Mouse (Mus musculus): ENCODE data around the gene Ttll5. TPM values are rescaled to one million over a fixed set of nuclear protein-coding genes. Genes with fewer than 3 reads are reported as not detected.

Gene Ttll5
- total and polyA plus RNA-seq, 3 experiments = 10.1 to 14.2 (median 11.4) TPM

- intact Hi-C loops (cut with DNase I) = no loop called here
- no peak overlapping the region for H3K27ac ChIP-seq
- WGBS = 99% methylated on average over 3 of the region's 3 CpGs
- H3K36me3 ChIP-seq (ENCODE audit: control insufficient read depth, insufficient read depth, low read length) = no peaks in the 10 kb centered on the region
- no peak overlapping the region for H3K9ac ChIP-seq (ENCODE audit: low read depth, low read length)
- H3K27me3 ChIP-seq (ENCODE audit: control insufficient read depth, insufficient read depth, low read length) = no peaks in the 10 kb centered on the region
- peaks cover 2% of the 10 kb centered on the region for H3K4me1 ChIP-seq (ENCODE audit: control insufficient read depth, insufficient read depth, low read length)
- no peak overlapping the region for H3K4me3 ChIP-seq
- TF ChIP-seq EP300 (IDR thresholded peaks at IDR 0.05; ENCODE audit: insufficient read depth, low read depth, low read length) = no peak
- TF ChIP-seq CTCF (IDR thresholded peaks at IDR 0.05) = no peak
- no peak for TF ChIP-seq POLR2A (IDR thresholded peaks at IDR 0.05; ENCODE audit: insufficient read depth, low read depth, low read length)
- no peaks in the 10 kb centered on the region for H3K79me2 ChIP-seq (replicated peaks; ENCODE audit: control insufficient read depth, insufficient read depth, low read length)
- no peak for DNase-seq
These were observed 180.2 kb downstream of the Ttll5 start for GRCm38 (mm10) chr12:86004627-86005026.

- H3K4me1 ChIP-seq (ENCODE audit: control insufficient read depth, insufficient read depth, low read length) = no peaks in the 10 kb centered on the region; the same call in 1 of the 2 replicates
- DNase-seq = no peak
- H3K79me2 ChIP-seq (replicated peaks; ENCODE audit: control insufficient read depth, insufficient read depth, low read length) = no peaks in the 10 kb centered on the region
- H3K9ac ChIP-seq (ENCODE audit: low read depth, low read length) = no peak overlapping the region
- no peak for TF ChIP-seq EP300 (IDR thresholded peaks at IDR 0.05; ENCODE audit: insufficient read depth, low read depth, low read length)
- TF ChIP-seq CTCF (IDR thresholded peaks at IDR 0.05) = no peak
- TF ChIP-seq POLR2A (IDR thresholded peaks at IDR 0.05; ENCODE audit: insufficient read depth, low read depth, low read length) = no peak
- no peak overlapping the region for H3K4me3 ChIP-seq
- no peaks in the 10 kb centered on the region for H3K36me3 ChIP-seq (ENCODE audit: control insufficient read depth, insufficient read depth, low read length)
- no peak overlapping the region; the same call in 1 of the 2 replicates for H3K27ac ChIP-seq
- intact Hi-C loops (cut with DNase I) = no loop called here
- H3K27me3 ChIP-seq (ENCODE audit: control insufficient read depth, insufficient read depth, low read length) = no peaks in the 10 kb centered on the region
- 63% methylated on average over 3 of the region's 3 CpGs for WGBS
These were observed 182.9 kb downstream of the Ttll5 start for GRCm38 (mm10) chr12:86007377-86007776.

GRCm38 (mm10) chr12:86010656-86011055, 186.2 kb downstream of the Ttll5 start:
- H3K79me2 ChIP-seq (replicated peaks; ENCODE audit: control insufficient read depth, insufficient read depth, low read length) = no peaks in the 10 kb centered on the region
- H3K36me3 ChIP-seq (ENCODE audit: control insufficient read depth, insufficient read depth, low read length) = no peaks in the 10 kb centered on the region
- no peak overlapping the region for H3K4me3 ChIP-seq
- WGBS = 85% methylated on average over 5 of the region's 5 CpGs
- H3K9ac ChIP-seq (ENCODE audit: low read depth, low read length) = no peak overlapping the region
- TF ChIP-seq EP300 (IDR thresholded peaks at IDR 0.05; ENCODE audit: insufficient read depth, low read depth, low read length) (no peak), CTCF (IDR thresholded peaks at IDR 0.05) (no peak), POLR2A (IDR thresholded peaks at IDR 0.05; ENCODE audit: insufficient read depth, low read depth, low read length) (no peak)
- no peak overlapping the region for H3K27ac ChIP-seq
- no peaks in the 10 kb centered on the region; the same call in 1 of the 2 replicates for H3K4me1 ChIP-seq (ENCODE audit: control insufficient read depth, insufficient read depth, low read length)
- H3K27me3 ChIP-seq (ENCODE audit: control insufficient read depth, insufficient read depth, low read length) = no peaks in the 10 kb centered on the region
- no peak for DNase-seq
- intact Hi-C loops (cut with DNase I) = no loop called here

GRCm38 (mm10) chr12:86012195-86012594, 187.7 kb downstream of the Ttll5 start:
- 82% methylated on average over 2 of the region's 2 CpGs for WGBS
- no peak overlapping the region for H3K9ac ChIP-seq (ENCODE audit: low read depth, low read length)
- no peak overlapping the region for H3K27ac ChIP-seq
- H3K79me2 ChIP-seq (replicated peaks; ENCODE audit: control insufficient read depth, insufficient read depth, low read length) = no peaks in the 10 kb centered on the region
- no peaks in the 10 kb centered on the region; the same call in 1 of the 2 replicates for H3K4me1 ChIP-seq (ENCODE audit: control insufficient read depth, insufficient read depth, low read length)
- no peak for DNase-seq
- H3K4me3 ChIP-seq = no peak overlapping the region
- no peak for TF ChIP-seq POLR2A (IDR thresholded peaks at IDR 0.05; ENCODE audit: insufficient read depth, low read depth, low read length)
- no peak for TF ChIP-seq CTCF (IDR thresholded peaks at IDR 0.05)
- TF ChIP-seq EP300 (IDR thresholded peaks at IDR 0.05; ENCODE audit: insufficient read depth, low read depth, low read length) = no peak
- H3K27me3 ChIP-seq (ENCODE audit: control insufficient read depth, insufficient read depth, low read length) = no peaks in the 10 kb centered on the region
- intact Hi-C loops (cut with DNase I) = no loop called here
- H3K36me3 ChIP-seq (ENCODE audit: control insufficient read depth, insufficient read depth, low read length) = no peaks in the 10 kb centered on the region

GRCm38 (mm10) chr12:86014174-86014573, 189.7 kb downstream of the Ttll5 start:
- intact Hi-C loops (cut with DNase I) = no loop called here
- no peak overlapping the region for H3K27ac ChIP-seq
- H3K27me3 ChIP-seq (ENCODE audit: control insufficient read depth, insufficient read depth, low read length) = no peaks in the 10 kb centered on the region
- H3K9ac ChIP-seq (ENCODE audit: low read depth, low read length) = no peak overlapping the region
- DNase-seq = no peak
- no peaks in the 10 kb centered on the region for H3K79me2 ChIP-seq (replicated peaks; ENCODE audit: control insufficient read depth, insufficient read depth, low read length)
- TF ChIP-seq CTCF (IDR thresholded peaks at IDR 0.05) = no peak
- TF ChIP-seq POLR2A (IDR thresholded peaks at IDR 0.05; ENCODE audit: insufficient read depth, low read depth, low read length) = no peak
- no peak for TF ChIP-seq EP300 (IDR thresholded peaks at IDR 0.05; ENCODE audit: insufficient read depth, low read depth, low read length)
- WGBS = 77% methylated on average over 2 of the region's 2 CpGs
- H3K4me1 ChIP-seq (ENCODE audit: control insufficient read depth, insufficient read depth, low read length) = no peaks in the 10 kb centered on the region
- H3K4me3 ChIP-seq = no peak overlapping the region
- no peaks in the 10 kb centered on the region for H3K36me3 ChIP-seq (ENCODE audit: control insufficient read depth, insufficient read depth, low read length)

- no peak for DNase-seq
- Histone ChIP-seq H3K9ac (ENCODE audit: low read depth, low read length) (no peak overlapping the region), H3K79me2 (replicated peaks; ENCODE audit: control insufficient read depth, insufficient read depth, low read length) (no peaks in the 10 kb centered on the region), H3K4me3 (no peak overlapping the region), H3K4me1 (ENCODE audit: control insufficient read depth, insufficient read depth, low read length) (no peaks in the 10 kb centered on the region), H3K36me3 (ENCODE audit: control insufficient read depth, insufficient read depth, low read length) (no peaks in the 10 kb centered on the region), H3K27me3 (ENCODE audit: control insufficient read depth, insufficient read depth, low read length) (no peaks in the 10 kb centered on the region), H3K27ac (no peak overlapping the region)
- TF ChIP-seq EP300 (IDR thresholded peaks at IDR 0.05; ENCODE audit: insufficient read depth, low read depth, low read length) (no peak), CTCF (IDR thresholded peaks at IDR 0.05) (no peak), POLR2A (IDR thresholded peaks at IDR 0.05; ENCODE audit: insufficient read depth, low read depth, low read length) (no peak)
- WGBS = 85% methylated on average over 3 of the region's 3 CpGs
- intact Hi-C loops (cut with DNase I) = no loop called here
These were observed 190.2 kb downstream of the Ttll5 start for GRCm38 (mm10) chr12:86014621-86015020.
